Mouse (Mus musculus) cerebellum, adult 2 months (tissue): ENCODE data around the gene Abhd12. TPM values are rescaled to one million over a fixed set of nuclear protein-coding genes. Genes with fewer than 3 reads are reported as not detected.

Experiments used
- DNase-seq, 2 experiments: peaks; one replicate each; pipeline ENCODE4 v3.0.0; 2021
- H3K27ac ChIP-seq: fragments of 200-500 bp; 2 replicates; pipeline ENCODE4 v1.5.1; 2012; ENCODE audit warnings: low read length, control low read depth, inconsistent platforms; ENCODE audit not compliant: insufficient read depth
- H3K27me3 ChIP-seq: fragments of 200-500 bp; 2 replicates; pipeline ENCODE4 v1.6.1; 2012; ENCODE audit warnings: inconsistent platforms, mild to moderate bottlenecking, low read length, moderate library complexity; ENCODE audit not compliant: control insufficient read depth, insufficient read depth
- H3K4me1 ChIP-seq: fragments of 200-500 bp; 2 replicates; pipeline ENCODE4 v1.6.1; 2011; ENCODE audit warnings: low read length; ENCODE audit not compliant: control insufficient read depth, insufficient read depth
- H3K4me3 ChIP-seq: fragments of 200-500 bp; replicated peaks from 2 replicates; pipeline ENCODE3; 2011; ENCODE audit warnings: mild to moderate bottlenecking, low read depth, low read length, control low read depth; ENCODE audit not compliant: insufficient read depth
- CTCF ChIP-seq: fragments of 200-500 bp; IDR thresholded peaks from 2 replicates; pipeline ENCODE4 v1.5.1; 2011; ENCODE audit warnings: low read depth, mild to moderate bottlenecking, control low read depth, low read length, moderate library complexity, borderline replicate concordance; ENCODE audit not compliant: insufficient read depth
- POLR2A ChIP-seq: fragments of 200-500 bp; IDR thresholded peaks from 2 replicates; pipeline ENCODE4 v1.6.1; 2011; ENCODE audit warnings: low read length, control low read depth, borderline replicate concordance; ENCODE audit not compliant: insufficient read depth
- WGBS: fragments of 180-500 bp; shearing (Covaris S2); methylation state at CpG from one replicate; pipeline ENCODE4 v1.1.7; 2018; 5-methylcytosine and 5-hydroxymethylcytosine counted together
- polyA plus RNA-seq: library from polyadenylated mRNA; depleted of rRNA; stranded (reverse); fragments of >200 nt; gene quantifications from 2 replicates; pipeline ENCODE4 v1.2.3, GENCODE M21; 2012

Gene Abhd12
- polyA plus RNA-seq, 1 experiment, result 263 TPM

DNA sequence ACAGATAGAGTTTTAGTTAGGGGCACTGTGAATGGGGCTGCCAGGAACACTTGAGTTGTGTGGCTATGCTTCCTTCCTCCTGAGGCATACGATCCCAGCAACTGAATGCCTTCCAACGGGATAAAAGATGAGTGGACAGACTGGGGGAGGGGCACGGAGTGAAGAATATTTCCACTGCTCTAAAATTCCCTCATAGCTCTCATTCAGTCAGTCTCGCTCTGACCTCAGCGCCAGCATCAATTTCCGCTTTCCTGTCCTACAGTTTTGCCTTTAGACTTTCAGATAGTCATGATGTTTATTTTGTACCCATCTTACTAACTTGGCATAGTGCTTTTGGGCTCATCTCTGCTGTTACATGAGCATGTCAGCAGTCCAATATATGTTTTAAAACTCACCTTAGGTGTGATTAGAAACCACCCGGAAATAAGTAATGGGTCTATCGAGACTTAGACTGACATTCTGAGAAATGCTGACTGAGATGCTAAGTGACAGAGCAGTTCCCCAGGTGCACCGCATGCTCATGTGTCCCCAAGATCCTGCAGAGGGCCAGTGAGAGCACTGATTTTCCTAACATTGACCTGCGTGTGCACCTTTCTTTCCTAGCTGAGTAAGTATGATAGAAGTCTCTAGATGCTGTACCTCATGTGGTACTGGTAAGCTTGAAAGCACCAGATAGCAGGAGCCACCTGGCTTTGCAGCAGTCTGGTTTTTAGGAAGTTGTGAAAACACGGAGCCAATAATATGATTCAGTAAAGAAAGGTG is 44.7 kb downstream of the Abhd12 start:
- TF ChIP-seq POLR2A, result no peak
- no peak for TF ChIP-seq CTCF
- no peak for DNase-seq
- H3K4me3 ChIP-seq, result no peak overlapping the region
- no peak overlapping the region for H3K27ac ChIP-seq
- H3K27me3 ChIP-seq, result no peaks in the 10 kb centered on the region
- no peaks in the 10 kb centered on the region for H3K4me1 ChIP-seq
- WGBS, result 77% methylated on average over 11 of the region's 11 CpGs

DNA sequence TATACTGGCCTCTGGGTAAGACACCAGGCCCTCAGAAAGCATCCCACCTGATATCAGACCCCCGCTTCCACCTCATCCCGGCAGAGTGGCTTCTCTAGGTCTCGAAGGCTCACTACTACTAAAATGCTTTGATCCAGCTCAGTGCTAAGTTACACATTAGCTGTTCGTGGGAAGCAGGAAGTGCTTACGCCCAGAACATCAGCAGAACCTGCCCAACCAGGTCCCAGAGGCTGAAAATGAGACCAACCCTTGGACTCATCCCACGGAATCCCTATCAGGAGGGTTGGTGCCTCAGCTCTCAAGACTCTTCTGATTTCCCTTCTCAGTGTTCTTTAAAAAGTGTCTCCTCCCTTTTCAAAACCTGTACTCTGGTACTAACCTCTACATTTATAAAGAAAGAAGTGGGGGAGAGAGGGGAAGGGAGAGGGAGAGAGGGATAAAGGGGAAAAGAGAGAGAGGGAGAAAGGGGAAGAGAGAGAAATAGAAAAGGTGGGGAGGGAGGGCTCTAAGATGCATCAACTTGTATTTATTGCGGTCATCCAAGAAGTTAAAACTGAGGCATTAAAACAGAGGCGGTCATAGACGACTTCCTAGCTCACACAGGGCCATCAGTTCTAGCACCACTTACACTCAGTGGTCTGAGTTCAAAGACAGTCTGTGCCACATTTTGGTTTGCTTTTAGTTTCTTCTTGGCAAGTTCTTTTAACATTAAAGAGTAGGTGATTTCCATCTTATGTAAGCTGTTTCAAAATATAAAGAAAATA is 45.6 kb downstream of the Abhd12 start:
- no peaks in the 10 kb centered on the region for H3K27me3 ChIP-seq
- TF ChIP-seq CTCF (no peak), POLR2A (no peak)
- no peak overlapping the region for H3K27ac ChIP-seq
- H3K4me1 ChIP-seq, result no peaks in the 10 kb centered on the region
- 96% methylated on average over 9 of the region's 9 CpGs for WGBS
- no peak for DNase-seq
- H3K4me3 ChIP-seq, result no peak overlapping the region

DNA sequence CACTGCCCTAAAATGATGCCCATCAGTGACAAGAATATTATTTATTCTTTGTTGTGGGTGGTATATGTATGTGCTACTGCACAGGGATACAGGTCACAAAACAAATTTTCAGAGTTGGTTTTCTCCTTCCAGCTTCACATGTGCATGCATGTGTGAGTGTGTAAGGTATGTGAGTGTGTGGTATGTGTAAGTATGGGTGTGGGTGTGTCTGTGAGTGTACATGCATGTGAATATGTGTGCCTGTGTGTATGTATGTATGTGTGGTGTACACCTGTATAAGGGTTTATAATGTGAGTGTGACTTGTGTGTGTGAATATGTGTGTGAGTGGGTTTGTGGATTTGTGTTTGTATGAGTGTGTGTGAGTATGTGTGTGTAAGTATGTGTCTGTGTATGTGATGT is 49.4 kb downstream of the Abhd12 start:
- no peaks in the 10 kb centered on the region for H3K27me3 ChIP-seq
- TF ChIP-seq CTCF, result no peak
- no peak for DNase-seq

DNA sequence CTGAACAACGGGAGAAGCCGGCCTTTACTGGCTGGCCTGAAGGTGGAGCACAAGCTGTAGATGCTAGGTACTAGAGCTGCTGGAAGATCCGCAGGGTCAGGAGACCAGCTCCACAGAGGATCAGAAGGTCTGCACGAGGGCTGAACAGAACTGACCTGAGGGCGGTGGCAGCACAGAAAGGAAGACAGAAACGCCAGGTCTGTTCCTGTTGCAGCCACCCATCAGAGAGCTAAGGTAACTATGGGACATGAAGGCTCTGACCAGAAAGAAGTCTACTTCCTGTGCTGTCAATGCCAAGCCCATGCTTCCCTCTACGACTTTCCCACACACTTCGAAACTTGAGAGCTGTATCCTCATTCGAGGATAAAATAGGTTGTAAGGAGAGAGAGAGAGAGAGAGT is 53.3 kb downstream of the Abhd12 start:
- TF ChIP-seq POLR2A (no peak), CTCF (0 out of 2 replicates have a peak, but pooled peaks have one; percentile 11)
- Histone ChIP-seq H3K4me1 (peaks cover 3% of the 10 kb centered on the region; the same call in 1 of the 2 replicates), H3K27ac (no peak overlapping the region), H3K4me3 (no peak overlapping the region), H3K27me3 (no peaks in the 10 kb centered on the region)
- WGBS, result 80% methylated on average over 9 of the region's 9 CpGs
- DNase-seq, result no peak

More for the DNA sequence above, 49.4 kb downstream of the Abhd12 start:
- Histone ChIP-seq H3K27ac (no peak overlapping the region), H3K4me3 (no peak overlapping the region), H3K4me1 (no peaks in the 10 kb centered on the region)

DNA sequence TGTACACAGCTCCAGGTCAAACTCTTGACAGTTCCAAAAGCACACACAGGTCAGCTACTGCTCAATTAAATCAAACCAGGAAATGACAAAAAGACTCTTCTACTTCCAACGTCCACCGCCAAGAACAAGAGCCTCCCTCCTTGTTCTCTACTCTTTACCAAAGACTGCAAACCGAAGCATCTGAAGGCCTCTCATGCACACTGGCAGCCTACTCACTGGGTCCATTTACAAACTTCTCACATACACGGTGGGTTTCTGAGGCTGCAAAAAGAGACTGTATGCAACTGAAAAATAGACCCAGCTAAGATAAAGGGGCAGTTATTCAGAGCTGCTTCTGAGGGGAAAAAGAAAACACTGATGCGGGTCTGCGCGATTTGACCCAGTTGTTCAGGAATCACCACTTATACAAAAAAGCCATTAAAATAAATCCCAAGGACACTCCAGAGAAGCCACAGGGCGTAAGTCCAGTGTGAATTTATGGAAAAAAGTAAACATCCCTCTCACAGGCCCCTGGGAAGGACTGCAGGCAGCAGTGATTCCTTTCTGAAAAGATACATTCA is 57.0 kb downstream of the Abhd12 start:
- peaks cover 3% of the 10 kb centered on the region; the same call in 1 of the 2 replicates for H3K4me1 ChIP-seq
- no peak overlapping the region for H3K4me3 ChIP-seq
- WGBS, result 84% methylated on average over 8 of the region's 8 CpGs
- DNase-seq, result no peak
- H3K27ac ChIP-seq, result peak overlapping the region; percentile 36; the same call in 1 of the 2 replicates
- no peaks in the 10 kb centered on the region for H3K27me3 ChIP-seq
- no peak for TF ChIP-seq POLR2A
- TF ChIP-seq CTCF, result no peak

DNA sequence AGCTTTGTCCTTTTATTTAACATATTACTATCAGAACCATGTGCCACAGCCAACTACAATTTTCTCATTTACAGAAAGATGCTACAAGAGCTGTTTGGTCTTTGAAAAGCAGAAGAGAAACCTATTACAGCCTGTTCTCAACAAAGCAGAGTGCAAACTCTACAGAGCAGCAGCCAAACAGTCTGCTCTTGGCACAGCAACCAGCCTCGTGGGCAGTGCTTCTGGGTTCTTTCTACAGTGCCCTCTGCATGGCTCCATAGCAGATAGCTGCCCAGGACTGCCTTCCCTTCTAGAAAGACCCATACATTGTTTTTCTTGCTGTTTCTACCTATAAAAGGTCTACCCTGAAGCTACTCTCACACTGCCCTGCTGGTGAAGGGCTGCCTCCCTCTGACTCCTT is 59.7 kb downstream of the Abhd12 start:
- H3K4me1 ChIP-seq, result peaks cover 3% of the 10 kb centered on the region; the same call in 1 of the 2 replicates
- TF ChIP-seq CTCF (no peak), POLR2A (no peak)
- H3K27me3 ChIP-seq, result no peaks in the 10 kb centered on the region
- H3K27ac ChIP-seq, result peak overlapping the region; percentile 67; the same call in 1 of the 2 replicates
- peak in 1 of 2 experiments; percentile 36 for DNase-seq
- H3K4me3 ChIP-seq, result no peak overlapping the region
- 6% methylated on average over 1 of the region's 1 CpGs for whole genome bisulfite sequencing

DNA sequence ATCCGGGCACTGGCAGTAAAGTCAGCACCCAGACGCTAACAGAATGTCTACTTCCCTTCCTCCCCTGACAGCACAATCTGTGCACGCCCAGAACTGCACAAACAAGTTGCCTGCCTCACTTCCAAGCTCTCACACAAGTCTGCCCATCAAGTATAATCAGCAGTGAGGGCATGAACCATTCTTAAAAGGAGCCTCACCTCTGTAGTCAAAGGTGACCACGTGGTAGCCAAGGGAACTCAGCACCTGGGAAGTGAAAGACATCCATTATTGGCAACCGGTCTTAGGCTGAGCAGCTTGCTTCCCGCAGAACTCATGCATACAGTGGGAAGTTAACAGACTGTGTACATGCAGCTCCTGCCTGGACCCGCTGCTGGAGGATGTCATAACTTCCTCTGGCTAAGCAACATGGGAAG is 62.5 kb downstream of the Abhd12 start:
- H3K4me3 ChIP-seq, result no peak overlapping the region
- WGBS, result 73% methylated on average over 7 of the region's 7 CpGs
- no peaks in the 10 kb centered on the region for H3K4me1 ChIP-seq
- H3K27ac ChIP-seq, result no peak overlapping the region
- no peak for DNase-seq
- TF ChIP-seq CTCF (no peak), POLR2A (no peak)
- H3K27me3 ChIP-seq, result no peaks in the 10 kb centered on the region

DNA sequence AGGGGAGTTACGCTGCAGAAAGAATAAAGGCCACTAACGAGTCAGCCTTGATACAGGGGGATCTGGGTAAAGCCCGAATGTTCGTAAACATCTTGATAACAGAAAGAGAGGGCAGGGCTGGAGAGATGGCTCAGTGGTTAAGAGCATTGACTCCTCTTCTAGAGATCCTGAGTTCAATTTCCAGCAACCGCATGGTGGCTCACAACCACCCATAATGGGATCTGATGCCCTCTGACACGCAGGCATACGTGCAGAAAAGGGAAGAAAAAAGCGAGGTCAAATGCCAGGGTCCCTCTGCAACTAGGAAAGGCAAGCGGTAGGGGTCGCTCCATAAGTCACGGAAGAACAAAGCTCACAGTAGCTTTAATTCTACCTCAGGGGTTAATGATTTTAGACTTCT is 63.4 kb downstream of the Abhd12 start:
- Histone ChIP-seq H3K27me3 (no peaks in the 10 kb centered on the region), H3K4me3 (no peak overlapping the region), H3K27ac (no peak overlapping the region), H3K4me1 (no peaks in the 10 kb centered on the region)
- 81% methylated on average over 11 of the region's 11 CpGs for WGBS
- DNase-seq, result no peak
- TF ChIP-seq POLR2A (no peak), CTCF (no peak)
